Mouse (Mus musculus) embryo, embryonic 11 days (tissue): ENCODE data around the gene Mrps10.
"Not testable (repeated sequence)": the region's sequence is repeated elsewhere in the genome, so short reads cannot be mapped to it uniquely, and the experiment has no call there.

ENCODE experiments used
- DNase-seq: peaks from one replicate; pipeline ENCODE4 v3.0.0-alpha.2; 2015

The Mrps10 gene

DNA sequence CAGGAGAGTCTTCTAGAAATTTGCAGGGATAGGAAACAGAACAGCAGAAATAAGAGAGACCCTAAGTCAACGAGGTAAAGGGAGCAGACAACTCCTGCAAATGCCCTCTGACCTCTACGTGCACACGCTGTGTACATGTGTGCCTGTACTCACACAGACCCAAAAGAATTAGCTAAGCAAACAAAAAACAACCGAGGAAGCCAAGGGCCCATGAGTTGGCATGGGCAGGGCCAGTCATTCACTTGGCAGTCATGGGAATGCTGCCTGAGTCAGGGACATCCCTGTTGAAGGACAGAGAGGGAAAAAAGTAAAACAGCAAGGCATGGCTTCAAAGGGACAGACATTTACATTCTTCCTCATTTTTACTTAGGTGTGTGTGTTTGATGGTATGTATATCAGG lies 14.6 kb downstream of the Mrps10 start:
- no peak for DNase-seq

DNA sequence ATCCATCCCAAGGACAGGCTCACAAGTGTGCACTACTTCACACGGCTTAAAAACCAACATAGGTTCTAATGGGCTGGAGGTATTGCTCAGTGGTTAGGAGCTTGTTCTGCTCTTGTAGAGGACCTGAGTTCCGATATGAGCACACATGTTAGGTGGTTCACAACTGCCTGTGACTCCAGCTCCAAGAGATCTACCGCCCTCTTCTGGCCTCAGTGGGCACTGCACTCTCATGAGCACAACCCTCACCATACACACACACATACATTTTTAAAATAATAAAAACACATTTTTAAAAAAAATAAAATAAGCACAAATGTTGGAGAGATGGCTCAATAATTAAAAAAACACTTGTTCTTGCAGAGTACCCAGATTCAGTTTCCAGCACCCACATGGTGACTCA lies 15.4 kb downstream of the Mrps10 start:
- no peak for DNase-seq

DNA sequence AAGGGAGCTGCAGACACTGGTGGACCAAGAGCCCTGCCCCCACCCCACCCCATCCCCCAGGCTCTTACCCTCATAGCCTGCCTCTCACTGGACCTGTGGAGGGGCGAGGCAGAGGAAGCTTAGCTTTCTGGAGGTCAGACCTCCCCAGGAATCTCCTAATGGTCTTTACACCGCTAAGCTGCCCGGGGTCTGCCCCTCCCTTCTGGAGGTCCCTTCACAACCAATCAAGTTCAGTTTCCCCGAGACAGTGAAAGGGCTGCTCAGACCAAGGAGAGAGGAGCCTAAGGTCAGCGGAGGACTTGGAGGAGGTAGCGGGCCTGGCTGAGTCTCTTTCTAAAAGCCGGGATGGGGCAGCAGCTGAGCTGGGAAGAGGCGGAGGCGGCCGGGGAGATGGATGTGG lies 16.5 kb downstream of the Mrps10 start, which contains the start of gene Guca1b:
Gene Guca1b (plus strand): TSS at position 249 of the 400 bp plus-strand sequence.
- DNase-seq: no peak

DNA sequence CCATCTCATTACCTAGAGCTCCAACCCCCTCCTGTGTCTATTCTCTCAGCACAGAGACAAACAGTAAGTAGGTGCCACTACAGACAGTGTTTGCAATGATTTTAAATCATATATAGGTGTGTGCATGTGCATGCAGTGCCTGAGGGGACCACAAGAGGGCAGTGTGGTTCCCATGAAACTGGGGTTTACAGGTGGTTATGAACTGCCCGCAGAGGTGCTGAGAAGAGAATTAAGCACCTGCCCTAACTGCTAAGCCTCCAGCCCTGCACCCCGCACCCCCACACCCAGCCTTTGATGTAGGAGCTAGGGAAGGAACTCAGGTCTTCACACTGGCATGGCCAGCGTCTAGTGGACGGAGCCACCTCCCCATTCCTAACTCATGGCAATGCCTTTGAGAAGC lies 18.0 kb downstream of the Mrps10 start:
- DNase-seq: no peak

DNA sequence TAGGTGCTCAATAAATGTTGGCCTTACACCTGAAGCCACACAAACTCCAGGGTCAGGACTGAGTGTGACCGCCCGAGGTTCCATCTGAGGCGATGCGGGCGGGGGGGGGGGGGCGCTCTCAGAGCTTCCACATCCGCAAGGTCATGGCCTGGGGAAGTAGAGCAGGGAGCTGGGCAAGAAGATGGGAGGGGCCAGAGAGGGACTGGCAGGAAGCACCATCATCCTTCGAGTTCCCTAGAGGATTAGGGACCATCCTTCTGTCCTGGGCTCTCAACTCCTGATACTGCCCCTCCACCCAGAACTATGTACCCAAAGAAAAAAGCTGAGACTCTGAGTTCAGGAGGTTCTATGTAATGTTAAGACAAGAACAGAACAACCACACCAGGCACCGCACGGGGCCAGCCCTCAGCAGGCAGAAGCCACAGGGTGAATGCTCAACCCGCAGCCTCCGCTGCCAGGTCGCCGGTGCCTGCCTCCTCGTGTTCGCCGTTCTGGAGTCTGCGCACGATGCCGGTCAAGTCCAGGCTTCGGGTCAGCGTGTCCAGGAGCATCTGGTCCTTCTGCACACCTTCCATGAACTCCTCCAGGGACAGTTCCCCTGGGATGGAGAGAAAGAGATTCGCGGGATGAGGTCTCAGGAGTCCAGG lies 25.7 kb downstream of the Mrps10 start:
- no peak for DNase-seq

DNA sequence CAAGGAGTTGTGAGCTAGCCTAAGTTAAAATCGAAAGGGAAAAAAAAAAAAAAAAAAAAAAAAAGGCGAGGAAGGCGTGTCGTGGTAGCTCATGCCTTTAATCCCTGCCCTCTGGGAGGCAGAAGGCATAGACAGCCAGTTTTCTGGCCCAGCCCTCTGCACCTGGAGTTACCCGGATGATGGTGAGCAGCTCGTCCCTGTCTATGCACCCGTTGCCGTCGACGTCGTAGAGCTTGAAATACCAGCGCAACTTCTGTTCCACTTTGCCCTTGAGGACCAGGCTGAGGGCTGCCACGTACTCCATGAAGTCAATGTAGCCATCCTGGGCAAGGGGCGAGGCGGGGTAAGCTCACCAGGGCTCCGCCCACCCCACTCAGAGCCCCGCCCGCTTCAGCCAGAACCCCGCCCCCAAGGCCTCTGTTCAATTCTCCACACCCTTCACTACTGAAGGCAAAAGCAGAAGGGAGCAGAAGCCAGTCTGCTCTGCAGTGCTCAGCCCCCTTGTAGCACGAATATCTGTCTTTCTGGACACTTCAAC lies 26.8 kb downstream of the Mrps10 start:
- peak; percentile 76 for DNase-seq

DNA sequence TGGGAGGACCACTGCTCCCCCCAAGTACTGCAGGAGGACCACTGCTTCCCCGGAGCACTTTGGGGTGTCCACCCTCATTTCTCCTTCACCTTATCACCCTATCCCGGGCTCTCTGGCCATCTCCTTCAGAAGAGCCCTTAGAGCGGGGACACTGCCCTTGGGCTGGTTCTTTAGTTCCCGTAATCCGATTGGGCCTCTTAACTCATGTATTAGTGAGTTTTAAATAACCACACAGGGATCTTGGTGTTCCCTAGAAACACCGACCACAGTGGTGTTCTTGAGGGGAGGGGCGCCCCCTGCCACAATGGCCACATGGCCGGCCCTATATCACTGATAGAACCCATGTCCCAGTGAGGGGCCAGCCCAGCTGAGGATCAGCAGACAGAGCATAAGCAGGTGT lies 30.4 kb downstream of the Mrps10 start:
- DNase-seq: no peak

DNA sequence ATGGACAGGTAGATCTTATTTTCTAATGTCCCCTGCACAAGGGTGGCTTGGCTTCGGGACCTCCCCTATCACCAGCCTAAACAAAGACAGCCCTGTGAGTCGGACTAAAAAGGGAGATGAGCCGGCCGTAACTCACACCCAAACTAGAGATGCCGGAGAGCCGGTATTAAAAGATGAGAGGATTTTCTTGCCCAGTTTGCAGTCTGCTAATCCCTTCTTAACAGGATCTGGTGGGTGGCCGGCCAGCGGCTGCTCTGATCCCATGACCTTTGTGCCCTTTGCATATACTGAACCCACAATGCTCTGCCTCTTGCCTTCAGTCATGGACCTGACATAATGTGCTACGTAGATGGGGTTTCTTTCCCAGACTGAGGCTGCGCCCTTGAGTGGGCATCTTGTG lies 31.8 kb downstream of the Mrps10 start, which contains the start of gene Guca1a:
Gene Guca1a (minus strand): TSS at position 134 of the 400 bp plus-strand sequence.
- DNase-seq: no peak

DNA sequence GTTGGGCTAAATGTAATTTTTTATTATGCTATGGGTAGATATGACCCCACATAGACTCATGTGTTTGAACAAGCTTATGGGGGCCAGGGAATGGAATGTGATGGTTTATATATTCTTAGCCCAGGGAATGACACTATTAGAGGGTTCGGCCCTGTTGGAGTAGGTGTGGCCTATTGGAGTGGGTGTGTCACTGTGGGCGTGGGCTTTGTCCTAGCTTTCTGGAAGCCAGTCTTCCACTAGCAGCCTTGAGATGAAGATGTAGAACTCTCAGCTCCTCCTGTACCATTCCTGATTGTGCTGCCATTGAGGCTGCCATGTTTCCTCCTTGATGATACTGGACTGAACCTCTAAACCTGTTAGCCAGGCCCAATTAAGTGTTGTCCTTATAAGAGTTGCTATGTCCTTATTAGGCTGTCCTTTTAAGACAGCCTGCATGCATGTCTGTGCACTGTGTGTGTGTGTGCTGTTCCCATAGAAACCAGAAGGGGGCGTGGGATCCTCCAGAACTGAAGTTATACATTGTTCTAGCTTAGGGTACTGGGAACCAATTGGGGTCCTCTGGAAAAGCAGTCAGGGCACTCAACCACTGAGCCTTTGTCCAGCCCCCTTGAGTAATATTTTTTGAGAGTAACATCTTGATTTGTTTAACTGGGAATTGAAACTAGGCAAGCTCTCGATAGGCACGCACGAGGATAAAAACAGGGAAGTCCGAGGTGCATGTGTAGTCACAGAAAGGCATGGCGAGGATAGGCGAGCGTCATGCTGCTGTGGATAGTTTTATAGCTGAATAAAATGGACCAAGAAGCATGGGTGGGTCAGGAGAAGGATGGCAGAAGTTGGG lies 39.2 kb downstream of the Mrps10 start:
- DNase-seq: no peak

DNA sequence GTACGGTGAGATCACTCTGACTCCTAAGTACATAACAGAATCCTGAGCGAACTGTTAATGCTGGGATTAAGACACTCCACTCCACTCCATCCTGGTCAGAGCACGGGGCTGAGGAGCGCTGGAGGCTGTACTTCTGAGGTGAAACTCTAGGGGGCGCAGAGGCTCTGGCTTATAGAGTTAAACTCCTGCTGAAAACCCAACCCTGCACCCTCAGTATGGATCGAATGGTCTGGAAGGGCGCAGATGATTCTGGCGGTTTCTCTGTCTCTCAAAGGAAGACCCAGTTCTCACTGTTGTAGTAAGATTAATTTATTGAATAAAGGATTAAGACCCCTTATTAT lies 39.8 kb downstream of the Mrps10 start:
- DNase-seq: peak; percentile 76

DNA sequence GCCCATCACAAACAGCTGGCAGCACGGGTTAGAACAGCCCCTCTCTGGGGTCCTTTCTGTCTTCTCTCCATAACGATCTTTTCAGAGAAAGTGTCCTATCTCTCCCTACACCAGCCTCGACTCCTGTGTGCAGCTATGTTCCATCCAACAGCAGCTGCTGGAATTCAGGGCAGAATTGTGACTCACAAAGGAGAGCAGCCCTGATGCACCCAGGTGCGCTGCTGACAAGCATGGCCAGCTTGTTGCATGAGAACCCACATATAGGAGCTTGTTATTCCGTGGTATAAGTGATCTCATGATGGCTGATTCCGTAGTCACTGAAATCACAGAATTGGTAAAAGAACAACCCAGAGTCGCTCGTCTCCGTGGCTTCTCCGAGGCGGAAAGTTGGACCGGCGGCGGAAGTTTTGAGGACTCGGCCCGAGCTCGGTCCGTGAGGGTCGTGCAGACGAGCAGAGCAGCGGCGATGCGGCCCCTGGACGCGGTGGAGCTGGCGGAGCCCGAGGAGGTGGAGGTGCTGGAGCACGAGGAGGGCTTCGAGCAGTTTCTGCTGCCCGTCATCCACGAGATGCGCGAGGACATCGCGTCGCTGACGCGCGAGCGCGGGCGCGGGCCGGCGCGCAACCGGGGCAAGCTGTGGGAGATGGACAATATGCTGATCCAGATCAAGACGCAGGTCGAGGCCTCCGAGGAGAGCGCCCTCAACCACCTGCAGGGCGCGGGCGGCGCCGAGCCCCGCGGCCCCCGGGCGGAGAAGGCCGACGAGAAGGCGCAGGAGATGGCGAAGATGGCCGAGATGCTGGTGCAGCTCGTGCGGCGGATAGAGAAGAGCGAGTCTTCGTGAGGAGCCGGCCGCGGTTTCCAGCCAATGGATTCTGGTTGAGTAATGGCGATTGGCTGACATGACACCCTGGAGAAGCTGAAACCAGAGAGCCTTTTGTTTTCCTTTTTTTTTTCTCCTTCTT lies 41.5 kb downstream of the Mrps10 start:
- DNase-seq: peak; percentile 38

DNA sequence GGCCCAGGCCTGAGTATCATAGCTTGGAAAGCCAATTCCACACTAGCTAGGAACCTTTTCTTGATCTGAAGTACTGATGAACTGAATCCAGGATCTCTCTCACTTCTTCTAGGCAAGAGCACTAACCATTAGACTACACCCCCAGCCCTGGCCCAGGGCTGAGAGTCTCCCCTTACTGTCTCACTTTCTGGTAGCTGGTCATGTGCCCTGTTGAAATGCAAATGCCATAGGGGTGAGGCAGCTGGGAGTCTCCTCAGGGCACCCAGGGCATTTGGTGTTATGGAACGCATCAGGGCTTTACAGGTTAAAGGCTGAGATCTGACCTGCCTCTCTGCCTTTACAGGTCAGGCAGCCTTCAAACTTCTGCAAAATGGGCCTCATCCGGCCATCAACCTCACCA lies 51.5 kb downstream of the Mrps10 start:
- DNase-seq: no peak

DNA sequence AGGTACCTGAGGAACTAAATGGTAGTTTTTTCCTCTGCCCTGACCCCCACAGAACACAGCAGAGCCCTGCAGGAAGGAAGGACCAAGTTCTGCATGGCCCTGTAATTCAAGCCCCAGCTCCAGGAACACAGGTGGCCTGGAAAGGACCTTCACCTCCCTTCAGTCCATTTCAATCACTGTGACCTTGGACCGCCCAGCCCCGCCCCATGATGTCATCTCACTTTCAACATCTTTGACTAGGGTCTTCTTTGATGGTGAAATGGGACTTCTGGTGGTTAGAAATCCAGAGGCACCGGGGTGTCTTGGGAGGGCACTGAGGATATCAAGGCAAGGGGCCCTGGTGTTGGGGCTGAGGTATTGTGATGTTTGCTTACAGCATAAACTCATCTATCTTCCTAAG lies 52.9 kb downstream of the Mrps10 start:
- no peak for DNase-seq

DNA sequence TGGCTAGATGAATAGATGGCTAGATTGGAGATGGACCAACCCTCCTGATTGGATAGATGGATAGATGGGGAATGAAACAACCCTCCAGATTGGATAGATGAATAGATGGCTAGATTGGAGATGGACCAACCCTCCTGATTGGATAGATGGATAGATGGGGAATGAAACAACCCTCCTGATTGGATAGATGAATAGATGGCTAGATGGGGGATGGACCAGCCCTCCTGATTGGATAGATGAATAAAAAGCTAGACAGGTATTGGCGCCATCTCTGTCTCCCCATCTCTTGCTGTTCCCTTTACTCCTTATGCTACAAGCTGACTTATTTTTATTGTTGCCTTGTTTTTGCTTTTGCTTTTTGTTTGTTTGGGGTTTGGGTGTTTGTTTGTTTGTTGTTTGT lies 53.9 kb downstream of the Mrps10 start:
- not testable (repeated sequence) for DNase-seq

DNA sequence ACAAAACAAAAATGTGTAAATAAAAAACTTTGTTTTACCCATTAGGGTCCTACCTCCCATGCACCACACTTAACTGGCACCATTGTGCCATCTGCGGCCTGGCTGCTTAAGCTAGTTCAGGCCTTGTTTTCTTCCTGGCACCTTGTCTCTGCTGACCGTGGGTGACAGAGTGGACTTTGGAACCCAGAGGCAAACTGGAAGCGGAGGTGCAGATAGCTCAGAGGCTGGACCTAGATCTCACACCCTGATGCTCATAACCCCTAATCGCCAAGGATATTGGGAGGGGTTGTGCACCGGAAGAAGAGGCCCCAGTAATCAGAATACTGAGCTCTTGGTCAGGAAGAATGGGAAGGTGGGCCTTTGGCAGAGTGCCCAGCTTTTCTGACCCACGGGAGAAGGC lies 55.5 kb downstream of the Mrps10 start:
- DNase-seq: no peak

DNA sequence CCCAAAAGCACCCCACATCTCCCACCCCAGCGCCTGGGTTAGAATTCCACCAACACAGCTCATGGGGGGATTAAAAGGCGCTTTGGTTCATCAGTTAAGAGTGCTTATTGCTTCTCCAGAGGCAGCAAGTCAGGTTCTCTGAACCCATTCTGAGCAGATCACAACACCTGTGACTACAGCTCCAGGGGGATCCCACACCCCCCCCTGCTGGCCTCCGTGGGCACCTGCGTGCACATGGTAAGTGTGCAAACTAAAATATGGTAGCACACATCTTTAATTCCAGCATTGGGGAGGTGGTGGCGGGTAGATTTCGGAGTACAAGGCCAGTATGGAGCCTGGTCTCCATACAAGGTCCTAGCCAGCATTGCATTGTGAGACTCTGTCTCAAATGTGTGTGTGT lies 58.6 kb downstream of the Mrps10 start:
- DNase-seq: no peak

DNA sequence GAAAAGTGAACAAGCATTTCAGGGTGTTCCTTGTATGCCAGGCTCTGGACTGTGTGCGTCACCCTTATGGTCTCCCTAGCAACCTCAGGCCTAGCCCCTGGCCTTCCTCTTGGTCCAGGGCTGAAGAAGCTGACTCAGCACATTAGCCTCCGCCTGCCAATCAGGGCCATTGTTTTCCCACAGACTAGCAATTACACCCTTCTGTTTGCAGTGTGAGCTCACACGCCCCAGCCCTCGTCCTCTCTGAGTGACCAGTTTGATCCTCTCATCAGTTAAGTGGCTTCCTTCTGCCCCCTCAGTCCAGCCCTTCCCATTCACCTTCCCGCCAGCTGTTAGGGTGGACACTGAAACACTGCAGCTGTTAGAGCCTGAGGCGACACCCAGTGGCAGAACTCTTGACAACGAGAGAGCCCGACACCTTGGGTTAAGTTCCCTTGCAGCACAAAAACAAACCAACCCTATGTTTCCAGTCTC lies 60.2 kb downstream of the Mrps10 start:
- peak; percentile 81 for DNase-seq

DNA sequence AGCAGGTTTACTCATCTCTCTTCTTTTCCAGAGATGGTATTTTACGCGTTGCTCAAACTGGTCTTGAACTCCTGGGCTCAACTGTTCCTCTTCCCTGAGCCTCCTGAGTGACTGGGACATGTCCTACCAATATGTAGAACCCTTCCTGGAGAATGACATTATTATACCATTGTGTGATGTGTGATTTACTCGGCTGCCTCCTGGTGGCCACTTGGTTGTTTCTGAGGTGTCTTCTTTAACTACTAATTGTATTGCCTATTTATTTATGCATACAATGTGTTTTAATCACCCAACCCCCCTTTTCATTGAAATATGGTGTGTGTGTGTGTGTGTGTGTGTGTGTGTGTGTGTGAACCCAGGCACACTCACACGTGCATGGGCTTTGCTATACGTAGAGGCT lies 62.1 kb downstream of the Mrps10 start:
- no peak for DNase-seq
